9 mouse cellular contexts compared by ENCODE assay signal in genomic region chr7:119875776-119876440, GRCm38 (mm10). TPM values are rescaled to one million over a fixed set of nuclear protein-coding genes. Genes with fewer than 3 reads are reported as not detected.
A peak's percentile ranks its signal among the peaks of the same experiment; 100 is the strongest.
DNase-seq lines count a peak whose midpoint lies in the region; TF ChIP-seq lines count a peak whose summit lies in the region.
"Had no signal": no experiment of that assay in that cellular context is flagged by ENCODE, and none has a peak within 500 bp of the region (broad histone marks: within the 10 kb centered on the region; RNA-seq: fewer than 3 reads in every experiment).

No protein-coding gene starts in this region.

- no peak for TF ChIP-seq CTCF in layer of hippocampus, adult 2 months (conservative IDR thresholded peaks at IDR 0.05)

- no peak overlapping the region for H3K4me3 ChIP-seq in layer of hippocampus, adult 2 months

- DNase-seq in layer of hippocampus, adult 2 months (ENCODE audit: low spot score in 2 of 2) = peak; percentile 46
- DNase-seq in layer of hippocampus, postnatal 10 days (ENCODE audit: low spot score in 2 of 2) = no peak
- DNase-seq in cerebellum, adult 9-11 months = peak; percentile 52
- DNase-seq in kidney, postnatal 10 days = peak; percentile 47
- peak; percentile 57 to 75 for DNase-seq in right cerebral cortex, postnatal 10 days (ENCODE audit: low spot score in 2 of 2)
- DNase-seq in spleen, postnatal 36 days (ENCODE audit: low spot score in 2 of 2) = no peak
- DNase-seq in embryo, embryonic 10.5 days (ENCODE audit: low spot score) = no peak
- DNase-seq in retina, postnatal 1 day = no peak

- H3K27ac ChIP-seq in layer of hippocampus, adult 2 months = no peak overlapping the region
- H3K27ac ChIP-seq: macrophage had no signal

RNA-seq across cellular contexts. Expression of gene Lyrm1, which starts 19.8 kb away (rescaled TPM):
- total RNA-seq in layer of hippocampus, adult 2 months (2021) = 10 to 100 TPM in 1 of 2 experiments, 1 to 10 TPM in 1; 9.8 to 10.8 TPM
- 1 to 10 TPM; 7.3 to 8.9 TPM for total RNA-seq in layer of hippocampus, postnatal 10 days (2021)

RNA-seq across cellular contexts. Expression of gene Dcun1d3, which starts 20.2 kb away (rescaled TPM):
- 10 to 100 TPM; 22.3 TPM for total RNA-seq in layer of hippocampus, adult 2 months (2021)
- 10 to 100 TPM; 23.3 to 24.0 TPM for total RNA-seq in layer of hippocampus, postnatal 10 days (2021)

Comparison
In these comparisons a context has a peak if more than half of its experiments do, and no peak if none do; other contexts are left out.
1. DNase-seq: peak in layer of hippocampus, adult 2 months (2 of 2), cerebellum, adult 9-11 months (single experiment), kidney, postnatal 10 days (single experiment) and right cerebral cortex, postnatal 10 days (2 of 2); none in layer of hippocampus, postnatal 10 days (0 of 2), spleen, postnatal 36 days (0 of 2), embryo, embryonic 10.5 days (single experiment) and retina, postnatal 1 day (single experiment).